Mouse (Mus musculus) limb, embryonic 13.5 days (tissue): ENCODE data around the gene Psmb5. TPM values are rescaled to one million over a fixed set of nuclear protein-coding genes. Genes with fewer than 3 reads are reported as not detected.
A peak's percentile ranks its signal among the peaks of the same experiment; 100 is the strongest.

Experiments
- ATAC-seq: fragments of 200-750 bp; cut with Nextera tagmentation; 2 replicates; pipeline ENCODE4 v1.8.0; 2017; ENCODE audit warnings: low read depth, moderate number of reproducible peaks, moderate TSS enrichment; ENCODE audit not compliant: low FRiP score
- H3K27ac ChIP-seq: fragments of 300-500 bp; sonication (generic); 2 replicates; pipeline ENCODE4 v1.5.1; 2015; ENCODE audit warnings: inconsistent platforms, mild to moderate bottlenecking, moderate library complexity
- H3K27me3 ChIP-seq: fragments of 300-500 bp; sonication (generic); 2 replicates; pipeline ENCODE4 v1.6.1; 2015; ENCODE audit warnings: mild to moderate bottlenecking, inconsistent platforms
- H3K36me3 ChIP-seq: fragments of 300-500 bp; sonication (generic); 2 replicates; pipeline ENCODE4 v1.6.1; 2015; ENCODE audit warnings: inconsistent platforms, mild to moderate bottlenecking, moderate library complexity
- H3K4me1 ChIP-seq: fragments of 300-500 bp; sonication (generic); 2 replicates; pipeline ENCODE4 v1.6.1; 2015; ENCODE audit warnings: inconsistent platforms
- H3K4me2 ChIP-seq: fragments of 300-500 bp; sonication (generic); replicated peaks from 2 replicates; pipeline ENCODE4 v1.6.1; 2015; ENCODE audit warnings: inconsistent platforms, mild to moderate bottlenecking, moderate library complexity
- H3K4me3 ChIP-seq: fragments of 300-500 bp; sonication (generic); 2 replicates; pipeline ENCODE4 v1.5.1; 2015; ENCODE audit warnings: moderate library complexity, mild to moderate bottlenecking, inconsistent platforms
- H3K9ac ChIP-seq: fragments of 300-500 bp; sonication (generic); 2 replicates; pipeline ENCODE4 v1.6.1; 2015; ENCODE audit warnings: mild to moderate bottlenecking, inconsistent platforms
- H3K9me3 ChIP-seq: fragments of 300-500 bp; sonication (generic); 2 replicates; pipeline ENCODE4 v1.6.1; 2016; ENCODE audit warnings: inconsistent platforms
- WGBS: fragments of 180-500 bp; shearing (Covaris S2); methylation state at CpG from one replicate; pipeline ENCODE4 v1.1.7; 2015; 5-methylcytosine and 5-hydroxymethylcytosine counted together
- polyA plus RNA-seq: library from polyadenylated mRNA; unstranded; fragments of >200 nt; fragmentation: Nextera tagmentation; extraction: Ambion mirVana; gene quantifications from 2 replicates; pipeline ENCODE4 v1.2.1, GENCODE M21; 2015

Psmb5 gene
- polyA plus RNA-seq, 1 experiment from 2014 or later: 394 TPM

- peaks cover 75% of the 10 kb centered on the region for H3K36me3 ChIP-seq
- no peaks in the 10 kb centered on the region for H3K27me3 ChIP-seq
- H3K27ac ChIP-seq: no peak overlapping the region
- ATAC-seq: no peak
- H3K4me3 ChIP-seq: no peak overlapping the region
- H3K4me1 ChIP-seq: peaks cover 16% of the 10 kb centered on the region
- H3K4me2 ChIP-seq: no peak overlapping the region
- H3K9me3 ChIP-seq: no peaks in the 10 kb centered on the region
- WGBS: 94% methylated on average over 2 of the region's 2 CpGs
- H3K9ac ChIP-seq: no peak overlapping the region
Observed at GRCm38 (mm10) chr14:54643011-54643410, 25.2 kb upstream of the Psmb5 start.

- no peaks in the 10 kb centered on the region for H3K9me3 ChIP-seq
- peaks cover 16% of the 10 kb centered on the region for H3K4me1 ChIP-seq
- no peak overlapping the region for H3K27ac ChIP-seq
- H3K4me3 ChIP-seq: no peak overlapping the region
- H3K9ac ChIP-seq: 0 out of 2 replicates have a peak overlapping the region, but pooled peaks have one; percentile 19
- 81% methylated on average over 25 of the region's 25 CpGs for WGBS
- no peaks in the 10 kb centered on the region for H3K27me3 ChIP-seq
- no peak for ATAC-seq
- H3K36me3 ChIP-seq: peaks cover 75% of the 10 kb centered on the region
- H3K4me2 ChIP-seq: no peak overlapping the region
Observed at GRCm38 (mm10) chr14:54642224-54642944, 24.6 kb upstream of the Psmb5 start.

- Histone ChIP-seq H3K36me3 (peaks cover 75% of the 10 kb centered on the region), H3K27me3 (no peaks in the 10 kb centered on the region), H3K4me3 (peak within 1 kb of the TSS; percentile 76), H3K27ac (peak within 1 kb of the TSS; percentile 84), H3K9me3 (no peaks in the 10 kb centered on the region), H3K4me2 (peak within 1 kb of the TSS; percentile 93), H3K4me1 (peaks cover 16% of the 10 kb centered on the region), H3K9ac (peak within 1 kb of the TSS; percentile 91)
- under 1% methylated on average over 40 of the region's 52 CpGs for WGBS
- peak; percentile 93 for ATAC-seq
Observed at GRCm38 (mm10) chr14:54641305-54641969, 23.6 kb upstream of the Psmb5 start, which contains the start of gene Cdh24. Gene Cdh24, minus strand, starts transcription at chr14:54641364.

- Histone ChIP-seq H3K4me3 (peak within 1 kb of the TSS; percentile 76), H3K9ac (peak within 1 kb of the TSS; percentile 91), H3K4me1 (peaks cover 16% of the 10 kb centered on the region), H3K4me2 (peak within 1 kb of the TSS; percentile 93), H3K27ac (peak within 1 kb of the TSS; percentile 84), H3K9me3 (no peaks in the 10 kb centered on the region), H3K27me3 (no peaks in the 10 kb centered on the region), H3K36me3 (peaks cover 75% of the 10 kb centered on the region)
- WGBS: 1% methylated on average over 15 of the region's 28 CpGs
- ATAC-seq: peak; percentile 10; the same call in 1 of the 2 replicates
Observed at GRCm38 (mm10) chr14:54640946-54641304, 23.1 kb upstream of the Psmb5 start, which contains the start of gene Gm17606. Gene Gm17606, plus strand, starts transcription at chr14:54640952.

GRCm38 (mm10) chr14:54640121-54640520 is 22.3 kb upstream of the Psmb5 start:
- peaks cover 71% of the 10 kb centered on the region for H3K36me3 ChIP-seq
- 11% methylated on average over 4 of the region's 4 CpGs for WGBS
- H3K9me3 ChIP-seq: no peaks in the 10 kb centered on the region
- H3K4me2 ChIP-seq: peak overlapping the region; percentile 93
- peak overlapping the region; percentile 76 for H3K4me3 ChIP-seq
- H3K27ac ChIP-seq: no peak overlapping the region
- ATAC-seq: no peak
- H3K4me1 ChIP-seq: peaks cover 16% of the 10 kb centered on the region
- H3K9ac ChIP-seq: peak overlapping the region; percentile 91
- no peaks in the 10 kb centered on the region for H3K27me3 ChIP-seq

- Histone ChIP-seq H3K4me1 (peaks cover 16% of the 10 kb centered on the region), H3K9ac (no peak overlapping the region), H3K4me2 (no peak overlapping the region), H3K4me3 (no peak overlapping the region), H3K27ac (no peak overlapping the region), H3K36me3 (peaks cover 65% of the 10 kb centered on the region), H3K9me3 (no peaks in the 10 kb centered on the region), H3K27me3 (no peaks in the 10 kb centered on the region)
- 76% methylated on average over 5 of the region's 5 CpGs for WGBS
- ATAC-seq: no peak
Observed at GRCm38 (mm10) chr14:54638210-54638609, 20.4 kb upstream of the Psmb5 start.

- WGBS: 52% methylated on average over 8 of the region's 8 CpGs
- Histone ChIP-seq H3K4me1 (peaks cover 16% of the 10 kb centered on the region), H3K36me3 (peaks cover 66% of the 10 kb centered on the region), H3K4me2 (no peak overlapping the region), H3K9me3 (no peaks in the 10 kb centered on the region), H3K27ac (no peak overlapping the region), H3K4me3 (no peak overlapping the region), H3K27me3 (no peaks in the 10 kb centered on the region), H3K9ac (no peak overlapping the region)
- ATAC-seq: no peak
Observed at GRCm38 (mm10) chr14:54636954-54637353, 19.1 kb upstream of the Psmb5 start.

GRCm38 (mm10) chr14:54634182-54634581 is 16.4 kb upstream of the Psmb5 start:
- 80% methylated on average over 4 of the region's 4 CpGs for WGBS
- Histone ChIP-seq H3K4me1 (peaks cover 3% of the 10 kb centered on the region), H3K9ac (no peak overlapping the region), H3K4me2 (no peak overlapping the region), H3K4me3 (no peak overlapping the region), H3K27me3 (no peaks in the 10 kb centered on the region), H3K27ac (no peak overlapping the region), H3K36me3 (peaks cover 82% of the 10 kb centered on the region), H3K9me3 (no peaks in the 10 kb centered on the region)
- no peak for ATAC-seq

- no peak overlapping the region for H3K4me3 ChIP-seq
- no peak overlapping the region for H3K4me2 ChIP-seq
- no peaks in the 10 kb centered on the region for H3K4me1 ChIP-seq
- no peak for ATAC-seq
- H3K9me3 ChIP-seq: no peaks in the 10 kb centered on the region
- peaks cover 63% of the 10 kb centered on the region for H3K36me3 ChIP-seq
- WGBS: 93% methylated on average over 37 of the region's 37 CpGs
- no peaks in the 10 kb centered on the region for H3K27me3 ChIP-seq
- no peak overlapping the region for H3K9ac ChIP-seq
- no peak overlapping the region for H3K27ac ChIP-seq
Observed at GRCm38 (mm10) chr14:54632252-54632651, 14.4 kb upstream of the Psmb5 start.

- no peaks in the 10 kb centered on the region for H3K27me3 ChIP-seq
- H3K4me3 ChIP-seq: no peak overlapping the region
- no peaks in the 10 kb centered on the region for H3K4me1 ChIP-seq
- H3K36me3 ChIP-seq: peaks cover 52% of the 10 kb centered on the region
- WGBS: 71% methylated on average over 4 of the region's 4 CpGs
- ATAC-seq: no peak
- no peaks in the 10 kb centered on the region for H3K9me3 ChIP-seq
- H3K9ac ChIP-seq: no peak overlapping the region
- 0 out of 2 replicates have a peak overlapping the region, but pooled peaks have one; percentile 11 for H3K4me2 ChIP-seq
- peak overlapping the region; percentile 44; the same call in 1 of the 2 replicates for H3K27ac ChIP-seq
Observed at GRCm38 (mm10) chr14:54631240-54631599, 13.4 kb upstream of the Psmb5 start.

GRCm38 (mm10) chr14:54630583-54631239 is 12.9 kb upstream of the Psmb5 start:
- H3K27ac ChIP-seq: peak overlapping the region; percentile 70
- H3K4me1 ChIP-seq: no peaks in the 10 kb centered on the region
- no peak overlapping the region; the same call in 1 of the 2 replicates for H3K9ac ChIP-seq
- 77% methylated on average over 11 of the region's 11 CpGs for WGBS
- peaks cover 47% of the 10 kb centered on the region for H3K36me3 ChIP-seq
- H3K27me3 ChIP-seq: no peaks in the 10 kb centered on the region
- no peak overlapping the region for H3K4me2 ChIP-seq
- no peak for ATAC-seq
- no peak overlapping the region for H3K4me3 ChIP-seq
- no peaks in the 10 kb centered on the region for H3K9me3 ChIP-seq

- no peak for ATAC-seq
- Histone ChIP-seq H3K9ac (no peak overlapping the region), H3K36me3 (peaks cover 44% of the 10 kb centered on the region), H3K9me3 (no peaks in the 10 kb centered on the region), H3K27me3 (no peaks in the 10 kb centered on the region), H3K4me2 (no peak overlapping the region), H3K27ac (no peak overlapping the region), H3K4me3 (no peak overlapping the region), H3K4me1 (no peaks in the 10 kb centered on the region)
- 91% methylated on average over 2 of the region's 2 CpGs for WGBS
Observed at GRCm38 (mm10) chr14:54629797-54630196, 12.0 kb upstream of the Psmb5 start.
